Mouse (Mus musculus): Measurements from ENCODE around the gene Fndc10. TPM values are rescaled to one million over a fixed set of nuclear protein-coding genes. Genes with fewer than 3 reads are reported as not detected.
"Not testable (repeated sequence)": the region's sequence is repeated elsewhere in the genome, so short reads cannot be mapped to it uniquely, and the experiment has no call there.

Fndc10 gene
- polyA plus RNA-seq, 1 experiment from 2014 or later: 0.08 TPM

DNA sequence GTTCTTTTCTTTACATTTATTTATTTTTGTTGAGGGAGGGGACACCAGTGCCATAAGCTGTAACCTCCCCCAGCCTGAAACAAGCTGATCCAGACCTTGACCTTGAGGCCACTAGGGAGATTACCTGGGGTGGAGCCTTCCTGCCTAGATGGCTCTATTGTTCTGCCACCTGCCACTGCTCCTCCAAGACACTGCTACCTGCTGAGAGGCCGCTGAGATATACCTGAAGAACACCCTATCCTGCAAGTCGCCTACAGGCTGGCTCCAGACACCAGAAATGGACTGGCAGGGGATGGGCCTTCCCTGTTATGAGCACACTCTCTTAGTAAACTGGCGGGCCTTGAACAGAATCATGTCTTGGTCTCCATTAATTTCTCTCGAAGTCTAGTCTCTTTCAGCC lies 23.9 kb upstream of the Fndc10 start:
- peaks cover 12% of the 10 kb centered on the region for H3K4me1 ChIP-seq (ENCODE audit: control insufficient read depth, low read depth, low read length)
- not testable (repeated sequence) for ATAC-seq (ENCODE audit: low read depth); H3K4me3 ChIP-seq (ENCODE audit: low read depth, low read length); H3K27me3 ChIP-seq (ENCODE audit: control insufficient read depth, insufficient read depth, low read depth, low read length); H3K9ac ChIP-seq (ENCODE audit: low read depth, low read length); H3K9me3 ChIP-seq (replicated peaks; ENCODE audit: control insufficient read depth, low read length); H3K27ac ChIP-seq (ENCODE audit: low read length); H3K4me2 ChIP-seq (ENCODE audit: low read depth, low read length); H3K36me3 ChIP-seq (ENCODE audit: control insufficient read depth, insufficient read depth)
- WGBS (ENCODE audit: insufficient replicate concordance): 63% methylated on average over 4 of the region's 4 CpGs

DNA sequence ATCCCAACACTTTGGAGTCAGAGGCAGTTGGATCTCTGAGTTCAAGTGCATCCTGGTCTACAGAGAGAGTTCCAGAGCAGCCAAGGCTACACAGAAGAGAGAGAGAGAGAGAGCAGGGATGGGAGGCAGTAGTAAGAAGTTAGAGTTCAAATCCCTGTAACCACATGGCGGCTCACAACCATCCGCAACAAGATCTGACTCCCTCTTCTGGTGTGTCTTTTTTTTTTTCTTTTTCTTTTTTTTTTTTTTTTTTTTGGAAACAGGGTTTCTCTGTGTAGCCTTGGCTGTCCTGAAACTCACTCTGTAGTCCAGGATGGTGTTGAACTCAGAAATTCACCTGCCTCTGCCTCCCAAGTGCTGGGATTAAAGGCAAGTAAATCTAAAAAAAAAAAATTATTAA lies 22.1 kb upstream of the Fndc10 start:
- ATAC-seq (ENCODE audit: low read depth): no peak
- Histone ChIP-seq H3K27ac (ENCODE audit: low read length) (no peak overlapping the region), H3K4me3 (ENCODE audit: low read depth, low read length) (no peak overlapping the region), H3K4me2 (ENCODE audit: low read depth, low read length) (no peak overlapping the region), H3K9ac (ENCODE audit: low read depth, low read length) (no peak overlapping the region), H3K4me1 (ENCODE audit: control insufficient read depth, low read depth, low read length) (peaks cover 12% of the 10 kb centered on the region), H3K36me3 (ENCODE audit: control insufficient read depth, insufficient read depth) (no peaks in the 10 kb centered on the region), H3K27me3 (ENCODE audit: control insufficient read depth, insufficient read depth, low read depth, low read length) (no peaks in the 10 kb centered on the region), H3K9me3 (replicated peaks; ENCODE audit: control insufficient read depth, low read length) (no peaks in the 10 kb centered on the region)
- WGBS (ENCODE audit: insufficient replicate concordance): 39% methylated on average over 2 of the region's 2 CpGs

DNA sequence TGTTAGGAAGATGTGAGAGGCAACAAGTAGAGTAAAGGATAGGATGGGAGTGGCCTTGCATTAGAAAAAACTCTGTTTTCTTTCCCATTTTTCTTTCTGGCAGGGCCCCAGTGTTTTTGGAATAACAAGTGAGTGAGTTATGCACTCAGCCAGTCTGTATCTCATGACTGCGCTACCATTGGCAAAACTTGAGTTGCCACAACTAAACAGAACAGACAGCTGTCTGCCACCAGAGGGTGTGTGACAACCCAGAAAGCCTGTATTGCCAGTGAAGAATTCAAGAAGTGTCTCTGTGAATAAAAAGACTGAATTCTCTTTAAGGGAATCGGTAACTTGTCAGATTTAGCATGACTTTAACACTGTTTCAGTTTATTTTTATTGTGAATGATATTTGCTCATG lies 18.2 kb upstream of the Fndc10 start:
- H3K4me3 ChIP-seq (ENCODE audit: low read depth, low read length): no peak overlapping the region
- no peak overlapping the region for H3K4me2 ChIP-seq (ENCODE audit: low read depth, low read length)
- H3K9me3 ChIP-seq (replicated peaks; ENCODE audit: control insufficient read depth, low read length): no peaks in the 10 kb centered on the region
- H3K4me1 ChIP-seq (ENCODE audit: control insufficient read depth, low read depth, low read length): no peaks in the 10 kb centered on the region
- ATAC-seq (ENCODE audit: low read depth): no peak
- no peak overlapping the region for H3K9ac ChIP-seq (ENCODE audit: low read depth, low read length)
- H3K27me3 ChIP-seq (ENCODE audit: control insufficient read depth, insufficient read depth, low read depth, low read length): no peaks in the 10 kb centered on the region
- no peak overlapping the region for H3K27ac ChIP-seq (ENCODE audit: low read length)
- 60% methylated on average over 2 of the region's 2 CpGs for WGBS (ENCODE audit: insufficient replicate concordance)
- no peaks in the 10 kb centered on the region for H3K36me3 ChIP-seq (ENCODE audit: control insufficient read depth, insufficient read depth)

DNA sequence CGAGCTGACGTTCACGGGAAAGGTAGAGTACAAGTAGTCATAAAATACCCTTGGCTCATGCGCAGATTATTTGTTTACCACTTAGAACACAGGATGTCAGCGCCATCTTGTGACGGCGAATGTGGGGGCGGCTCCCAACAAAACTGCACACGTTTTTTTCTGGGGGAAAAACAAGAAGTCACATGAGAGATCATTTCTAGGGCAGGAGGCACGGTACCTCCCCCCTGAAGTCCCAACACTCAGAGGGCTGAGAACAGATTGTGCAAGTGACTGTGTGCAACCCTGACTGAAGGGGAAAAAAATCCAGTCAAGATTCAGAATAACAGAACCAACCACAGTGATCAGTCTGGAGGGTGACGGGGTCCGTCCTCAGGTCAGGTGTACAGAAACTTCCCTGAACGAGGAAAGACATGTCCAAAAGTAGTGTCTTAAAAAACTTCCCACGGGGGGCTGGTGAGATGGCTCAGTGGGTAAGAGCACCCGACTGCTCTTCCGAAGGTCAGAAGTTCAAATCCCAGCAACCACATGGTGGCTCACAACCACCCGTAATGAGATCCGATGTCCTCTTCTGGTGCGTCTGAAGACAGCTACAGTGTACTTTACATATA lies 10.4 kb upstream of the Fndc10 start:
- not testable (repeated sequence) for H3K4me2 ChIP-seq (ENCODE audit: low read depth, low read length); H3K9me3 ChIP-seq (replicated peaks; ENCODE audit: control insufficient read depth, low read length); H3K4me1 ChIP-seq (ENCODE audit: control insufficient read depth, low read depth, low read length); H3K36me3 ChIP-seq (ENCODE audit: control insufficient read depth, insufficient read depth); H3K27ac ChIP-seq (ENCODE audit: low read length); ATAC-seq (ENCODE audit: low read depth); H3K27me3 ChIP-seq (ENCODE audit: control insufficient read depth, insufficient read depth, low read depth, low read length); H3K4me3 ChIP-seq (ENCODE audit: low read depth, low read length); H3K9ac ChIP-seq (ENCODE audit: low read depth, low read length)
- WGBS (ENCODE audit: insufficient replicate concordance): 77% methylated on average over 15 of the region's 19 CpGs

DNA sequence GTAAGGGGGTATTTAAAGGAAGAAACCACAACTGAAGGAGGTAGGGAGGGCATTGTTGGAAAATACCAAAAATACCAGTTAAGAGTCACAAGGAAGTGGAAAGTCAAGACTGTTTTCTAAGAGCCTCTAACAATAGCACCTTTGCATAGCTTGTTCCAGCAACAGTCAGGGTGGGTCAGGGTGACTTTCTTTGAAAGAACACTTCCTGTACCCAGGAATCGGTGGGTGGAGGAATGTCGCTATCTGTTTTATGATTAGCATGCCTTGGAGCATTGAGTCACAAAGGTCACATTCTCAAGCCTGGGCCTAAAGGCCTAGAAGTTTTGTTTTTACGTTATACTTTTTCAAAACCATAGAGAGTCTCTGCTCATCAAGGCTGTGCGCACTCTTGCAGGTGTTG lies 6.4 kb upstream of the Fndc10 start:
- ATAC-seq (ENCODE audit: low read depth); H3K4me3 ChIP-seq (ENCODE audit: low read depth, low read length); H3K4me2 ChIP-seq (ENCODE audit: low read depth, low read length); H3K4me1 ChIP-seq (ENCODE audit: control insufficient read depth, low read depth, low read length); H3K36me3 ChIP-seq (ENCODE audit: control insufficient read depth, insufficient read depth); H3K27ac ChIP-seq (ENCODE audit: low read length); H3K27me3 ChIP-seq (ENCODE audit: control insufficient read depth, insufficient read depth, low read depth, low read length); H3K9ac ChIP-seq (ENCODE audit: low read depth, low read length); H3K9me3 ChIP-seq (replicated peaks; ENCODE audit: control insufficient read depth, low read length): not testable (repeated sequence)
- WGBS (ENCODE audit: insufficient replicate concordance): 76% methylated on average over 4 of the region's 4 CpGs

DNA sequence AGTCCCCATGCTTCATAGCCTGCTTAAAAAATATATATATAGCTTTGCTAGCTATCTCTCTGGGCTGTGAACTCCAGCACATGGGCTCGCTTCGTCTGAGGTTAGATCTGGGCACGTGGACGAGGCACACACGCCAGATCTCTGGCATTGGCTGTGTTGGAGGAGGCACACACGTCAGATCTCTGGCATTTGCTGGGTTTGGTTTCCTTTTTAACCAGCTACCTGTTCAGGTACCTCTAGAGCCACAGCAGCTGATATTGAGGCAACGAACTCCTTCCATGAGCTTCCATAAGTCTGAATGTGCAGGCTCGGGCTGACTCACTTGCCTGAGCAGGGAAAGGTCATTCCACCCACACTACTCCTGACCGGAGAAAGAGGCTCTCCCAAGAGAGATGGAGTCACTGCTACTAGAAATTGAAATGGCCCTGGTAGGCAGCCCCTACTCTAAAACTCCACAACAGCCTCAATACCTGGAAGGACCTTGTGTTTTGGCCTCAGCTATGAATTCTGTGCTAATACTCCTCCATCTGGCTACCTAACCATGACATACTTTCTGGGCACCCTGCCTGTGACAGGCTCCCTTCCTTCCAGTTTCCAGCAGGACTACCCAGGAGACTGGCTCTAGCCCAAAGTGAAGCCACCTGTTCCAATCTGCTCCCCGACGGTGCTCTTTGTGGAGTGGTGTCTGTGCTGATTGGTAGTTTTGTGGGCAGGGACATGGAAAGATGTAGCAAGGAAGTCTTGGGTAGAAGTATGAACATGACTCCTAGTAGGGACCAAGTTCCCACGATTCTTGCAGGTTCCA lies 3.4 kb upstream of the Fndc10 start:
- Histone ChIP-seq H3K9me3 (replicated peaks; ENCODE audit: control insufficient read depth, low read length) (no peaks in the 10 kb centered on the region), H3K27me3 (ENCODE audit: control insufficient read depth, insufficient read depth, low read depth, low read length) (peaks cover 36% of the 10 kb centered on the region), H3K4me1 (ENCODE audit: control insufficient read depth, low read depth, low read length) (no peaks in the 10 kb centered on the region; the same call in none of the 2 replicates), H3K27ac (ENCODE audit: low read length) (no peak overlapping the region), H3K9ac (ENCODE audit: low read depth, low read length) (no peak overlapping the region), H3K4me2 (ENCODE audit: low read depth, low read length) (no peak overlapping the region), H3K4me3 (ENCODE audit: low read depth, low read length) (no peak overlapping the region), H3K36me3 (ENCODE audit: control insufficient read depth, insufficient read depth) (no peaks in the 10 kb centered on the region)
- no peak for ATAC-seq (ENCODE audit: low read depth)
- WGBS (ENCODE audit: insufficient replicate concordance): 60% methylated on average over 12 of the region's 12 CpGs

DNA sequence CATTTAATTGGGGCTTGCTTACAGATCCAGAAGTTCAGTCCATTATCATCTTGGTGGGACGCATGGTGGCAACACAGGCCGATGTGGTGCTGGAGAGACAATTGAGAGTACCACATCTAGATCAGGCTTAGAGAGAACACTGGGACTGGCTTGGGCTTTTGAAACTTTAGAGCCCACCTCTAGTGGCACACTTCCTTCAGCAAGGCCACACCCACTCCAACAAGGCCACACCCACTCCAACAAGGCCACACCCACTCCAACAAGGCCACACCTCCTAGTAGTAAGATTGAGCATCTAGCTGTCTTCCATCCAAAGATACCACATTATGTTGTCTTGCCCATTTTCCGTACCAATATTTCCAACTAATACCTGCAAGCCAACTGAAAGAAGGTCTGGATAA lies 1.7 kb upstream of the Fndc10 start:
- no peak overlapping the region for H3K4me3 ChIP-seq (ENCODE audit: low read depth, low read length)
- H3K36me3 ChIP-seq (ENCODE audit: control insufficient read depth, insufficient read depth): no peaks in the 10 kb centered on the region
- ATAC-seq (ENCODE audit: low read depth): no peak
- 94% methylated on average over 3 of the region's 3 CpGs for whole genome bisulfite sequencing (ENCODE audit: insufficient replicate concordance)
- no peaks in the 10 kb centered on the region; the same call in none of the 2 replicates for H3K4me1 ChIP-seq (ENCODE audit: control insufficient read depth, low read depth, low read length)
- H3K4me2 ChIP-seq (ENCODE audit: low read depth, low read length): no peak overlapping the region
- H3K9me3 ChIP-seq (replicated peaks; ENCODE audit: control insufficient read depth, low read length): no peaks in the 10 kb centered on the region
- no peak overlapping the region for H3K27ac ChIP-seq (ENCODE audit: low read length)
- H3K27me3 ChIP-seq (ENCODE audit: control insufficient read depth, insufficient read depth, low read depth, low read length): peaks cover 41% of the 10 kb centered on the region
- H3K9ac ChIP-seq (ENCODE audit: low read depth, low read length): no peak overlapping the region

DNA sequence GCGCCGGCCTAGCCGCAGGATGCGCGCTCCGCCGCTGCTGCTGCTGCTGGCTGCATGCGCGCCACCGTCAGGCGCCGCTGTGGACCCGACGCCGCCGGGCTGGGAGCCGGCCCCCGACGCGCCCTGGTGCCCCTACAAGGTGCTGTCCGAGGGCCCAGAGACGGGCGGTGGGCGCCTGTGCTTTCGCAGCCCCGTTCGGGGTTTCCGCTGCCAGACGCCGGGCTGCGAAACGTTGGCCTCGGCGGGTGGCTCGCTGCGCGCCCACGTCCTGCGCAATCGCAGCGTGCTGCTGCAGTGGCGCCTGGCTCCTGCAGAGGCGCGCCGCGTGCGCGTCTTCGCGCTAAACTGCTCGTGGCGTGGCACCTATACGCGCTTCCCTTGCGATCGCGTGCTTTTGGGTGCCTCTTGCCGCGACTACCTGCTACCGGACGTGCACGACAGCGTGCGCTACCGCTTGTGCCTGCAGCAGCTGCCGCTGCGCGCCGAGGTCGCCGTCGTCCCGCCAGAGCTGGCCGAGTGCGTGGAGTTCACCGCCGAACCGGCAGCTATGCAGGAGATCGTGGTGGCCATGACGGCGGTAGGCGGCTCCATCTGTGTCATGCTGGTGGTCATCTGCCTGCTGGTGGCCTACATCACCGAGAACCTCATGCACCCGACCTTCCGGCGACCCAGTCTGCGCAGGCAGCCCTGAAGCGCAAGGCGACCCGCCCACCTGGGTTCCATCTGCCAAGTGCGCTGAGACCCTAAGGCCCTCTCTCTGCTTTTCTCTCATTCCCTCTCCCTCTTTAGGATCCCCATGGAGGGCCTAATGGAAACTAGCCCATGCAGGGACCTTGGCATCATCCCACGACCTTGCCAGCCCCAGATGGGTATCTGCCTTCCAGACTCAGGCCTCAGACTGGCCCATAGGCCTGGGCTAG lies 600 bp downstream of the Fndc10 start:
- H3K9ac ChIP-seq (ENCODE audit: low read depth, low read length): peak overlapping the region; percentile 40; the same call in 1 of the 2 replicates
- ATAC-seq (ENCODE audit: low read depth): 0 out of 2 replicates have a peak, but pooled peaks have one; percentile 9
- H3K27me3 ChIP-seq (ENCODE audit: control insufficient read depth, insufficient read depth, low read depth, low read length): peaks cover 41% of the 10 kb centered on the region
- H3K27ac ChIP-seq (ENCODE audit: low read length): no peak overlapping the region
- no peaks in the 10 kb centered on the region for H3K9me3 ChIP-seq (replicated peaks; ENCODE audit: control insufficient read depth, low read length)
- WGBS (ENCODE audit: insufficient replicate concordance): 2% methylated on average over 92 of the region's 92 CpGs
- peak overlapping the region; percentile 61 for H3K4me3 ChIP-seq (ENCODE audit: low read depth, low read length)
- H3K36me3 ChIP-seq (ENCODE audit: control insufficient read depth, insufficient read depth): no peaks in the 10 kb centered on the region
- H3K4me1 ChIP-seq (ENCODE audit: control insufficient read depth, low read depth, low read length): no peaks in the 10 kb centered on the region; the same call in none of the 2 replicates
- H3K4me2 ChIP-seq (ENCODE audit: low read depth, low read length): peak overlapping the region; percentile 76
